Mouse (Mus musculus): Measurements from ENCODE around the gene Gm12569.

DNA sequence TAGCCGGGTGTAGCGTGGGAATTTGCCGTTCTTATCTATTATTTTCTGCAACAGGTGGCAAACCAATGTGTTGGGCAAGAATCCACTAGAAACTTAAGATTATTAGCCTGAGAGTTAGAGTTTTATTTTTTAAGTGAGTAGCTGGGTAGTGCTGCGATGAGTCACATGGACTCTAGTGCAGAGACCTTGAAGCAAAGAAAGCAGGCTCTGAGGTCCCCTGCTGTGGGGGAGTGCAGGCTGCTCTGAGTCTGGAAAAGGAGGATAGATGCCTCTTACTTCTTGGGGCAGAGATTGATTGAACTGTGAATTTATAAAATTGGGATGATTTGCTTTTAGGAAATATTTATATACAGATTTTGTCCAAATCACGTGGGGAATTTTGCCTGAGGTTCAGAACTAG lies 17.5 kb upstream of the Gm12569 start:
- no peak for TF ChIP-seq POLR2A (IDR thresholded peaks at IDR 0.05; ENCODE audit: low read depth, low read length)
- no peak for TF ChIP-seq CTCF (conservative IDR thresholded peaks at IDR 0.05; ENCODE audit: insufficient read depth, insufficient read length, low read depth, low read length)

All from kidney, adult 2 months (tissue).